Mouse (Mus musculus) liver, embryonic 14.5 days (tissue): ENCODE measurements around the gene Jam3.

Experiments used
- CTCF ChIP-seq: IDR thresholded peaks from 2 replicates; pipeline ENCODE4 v1.5.1; 2016; ENCODE audit warnings: antibody characterized with exemption, low read depth, control low read depth
- EP300 ChIP-seq: IDR thresholded peaks from 2 replicates; pipeline ENCODE4 v1.6.1; 2016; ENCODE audit warnings: antibody characterized with exemption, low read depth

GRCm38 (mm10) chr9:27135372-27135771 is 19.8 kb downstream of the Jam3 start:
- TF ChIP-seq CTCF (no peak), EP300 (no peak)
